Mouse (Mus musculus) midbrain, embryonic 11.5 days (tissue): Measurements from ENCODE around the gene Gzmb. TPM values are rescaled to one million over a fixed set of nuclear protein-coding genes. Genes with fewer than 3 reads are reported as not detected.
"Not testable (repeated sequence)": the region's sequence is repeated elsewhere in the genome, so short reads cannot be mapped to it uniquely, and the experiment has no call there.

Experiments used
- ATAC-seq: fragments of 200-750 bp; cut with Nextera tagmentation; 2 replicates; pipeline ENCODE4 v1.8.0; 2017; ENCODE audit warnings: moderate TSS enrichment, moderate library complexity; ENCODE audit not compliant: low FRiP score
- DNase-seq: peaks from one replicate; pipeline ENCODE4 v3.0.0; 2015; ENCODE audit warnings: low spot score; ENCODE audit errors: missing footprints
- H3K27ac ChIP-seq: fragments of 300-500 bp; sonication (generic); 2 replicates; pipeline ENCODE4 v1.5.1; 2014; ENCODE audit warnings: low read depth, low read length
- H3K27me3 ChIP-seq: fragments of 300-500 bp; sonication (generic); 2 replicates; pipeline ENCODE4 v1.6.1; 2014; ENCODE audit warnings: mild to moderate bottlenecking, low read length, moderate library complexity, mixed read lengths; ENCODE audit not compliant: control insufficient read depth, insufficient read depth
- H3K36me3 ChIP-seq: fragments of 300-500 bp; sonication (generic); 2 replicates; pipeline ENCODE4 v1.6.1; 2014; ENCODE audit warnings: mild to moderate bottlenecking, low read length, moderate library complexity, mixed read lengths; ENCODE audit not compliant: control insufficient read depth, insufficient read depth
- H3K4me1 ChIP-seq: fragments of 300-500 bp; sonication (generic); 2 replicates; pipeline ENCODE4 v1.6.1; 2014; ENCODE audit warnings: low read length; ENCODE audit not compliant: control insufficient read depth, insufficient read depth
- H3K4me2 ChIP-seq: fragments of 300-500 bp; sonication (generic); 2 replicates; pipeline ENCODE4 v1.6.1; 2014; ENCODE audit warnings: mild to moderate bottlenecking, moderate library complexity
- H3K4me3 ChIP-seq: fragments of 300-500 bp; sonication (generic); 2 replicates; pipeline ENCODE4 v1.5.1; 2014; ENCODE audit warnings: low read depth, low read length
- H3K9ac ChIP-seq: fragments of 300-500 bp; sonication (generic); 2 replicates; pipeline ENCODE4 v1.6.1; 2014; ENCODE audit warnings: low read length
- H3K9me3 ChIP-seq: fragments of 300-500 bp; sonication (generic); 2 replicates; pipeline ENCODE4 v1.6.1; 2016; ENCODE audit warnings: low read length; ENCODE audit not compliant: control insufficient read depth
- WGBS: fragments of 180-500 bp; shearing (Covaris S2); extraction: QIAGEN DNeasy Blood & Tissue Kit; methylation state at CpG from one replicate; pipeline ENCODE4 v1.1.7; 2014; 5-methylcytosine and 5-hydroxymethylcytosine counted together
- polyA plus RNA-seq: library from polyadenylated mRNA; unstranded; fragments of >200 nt; fragmentation: Nextera tagmentation; extraction: Ambion mirVana; gene quantifications from 2 replicates; pipeline ENCODE4 v1.2.1, GENCODE M21; 2014

The Gzmb gene
- not detected in 2 replicates for polyA plus RNA-seq

DNA sequence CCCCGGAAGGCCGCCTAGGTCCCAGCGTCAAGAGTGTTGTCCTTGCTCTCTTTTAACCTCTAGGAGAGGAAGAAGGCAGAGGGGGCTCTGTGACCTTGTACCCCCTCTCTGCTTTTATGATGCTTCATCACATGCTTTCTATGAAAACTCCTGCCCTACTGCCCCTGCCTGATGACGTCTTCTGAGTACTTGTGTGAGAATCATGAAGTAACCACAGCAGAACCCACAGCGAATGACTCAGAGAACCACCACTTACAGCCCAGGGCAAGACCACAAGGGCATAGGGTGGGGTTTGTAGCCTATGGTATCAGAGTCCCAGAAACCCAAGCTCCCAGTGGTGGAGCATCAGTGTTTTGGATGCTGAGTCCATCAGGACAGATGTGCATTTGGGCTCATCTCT is at the start of gene Gzmb:
Gzmb (minus strand) TSS at position 108 of the 400 bp plus-strand sequence.
- Histone ChIP-seq H3K9me3 (no peaks in the 10 kb centered on the region), H3K4me2 (no peak within 1 kb of the TSS), H3K27ac (no peak within 1 kb of the TSS), H3K4me3 (no peak within 1 kb of the TSS), H3K36me3 (no peaks in the 10 kb centered on the region), H3K9ac (no peak within 1 kb of the TSS), H3K27me3 (no peaks in the 10 kb centered on the region), H3K4me1 (no peaks in the 10 kb centered on the region)
- DNase-seq, result no peak
- WGBS, result 91% methylated on average over 5 of the region's 5 CpGs
- no peak for ATAC-seq

DNA sequence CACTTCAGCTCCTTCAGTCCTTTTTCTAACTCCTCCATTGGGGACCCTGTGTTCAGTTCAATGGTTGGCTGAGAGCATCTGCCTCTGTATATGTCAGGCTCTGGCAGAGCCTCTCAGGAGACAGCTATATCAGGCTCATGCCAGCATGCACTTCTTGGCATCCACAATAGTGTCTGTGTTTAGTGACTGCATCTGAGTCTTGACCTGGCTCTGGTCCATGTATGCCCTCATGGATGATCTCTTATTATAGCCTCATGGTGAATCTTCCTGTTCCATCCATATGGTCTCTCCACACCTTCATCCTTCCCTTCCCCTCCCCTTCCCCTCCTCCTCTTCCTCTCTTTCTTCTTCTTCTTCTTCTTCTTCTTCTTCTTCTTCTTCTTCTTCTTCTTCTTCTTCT is 49.7 kb upstream of the Gzmb start:
- not testable (repeated sequence) for H3K9me3 ChIP-seq, DNase-seq, H3K9ac ChIP-seq, H3K4me1 ChIP-seq, H3K27me3 ChIP-seq, H3K4me3 ChIP-seq, H3K27ac ChIP-seq, H3K4me2 ChIP-seq, H3K36me3 ChIP-seq, ATAC-seq

DNA sequence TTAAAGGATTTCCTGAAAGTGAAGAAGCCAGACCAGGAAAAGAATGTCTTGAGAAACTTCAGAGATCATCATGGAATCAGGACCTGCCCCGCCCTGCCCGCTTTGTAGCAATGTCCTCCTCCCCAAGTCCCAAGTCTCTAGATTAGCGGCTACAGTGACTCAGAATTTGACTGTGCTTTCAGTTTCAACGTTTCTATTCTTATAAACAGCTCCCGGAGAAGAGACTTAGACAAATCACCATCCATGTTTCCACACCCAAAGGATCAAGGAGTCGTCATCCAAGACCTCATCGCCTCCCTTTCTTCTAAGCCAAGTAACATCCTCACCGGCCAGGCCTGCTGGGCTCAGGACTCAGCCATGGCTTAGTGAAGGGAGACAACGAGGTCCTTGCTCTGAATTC is 48.2 kb upstream of the Gzmb start:
- H3K36me3 ChIP-seq, result no peaks in the 10 kb centered on the region
- DNase-seq (no peak), ATAC-seq (no peak)
- no peak overlapping the region for H3K27ac ChIP-seq
- H3K4me2 ChIP-seq, result no peak overlapping the region
- H3K4me1 ChIP-seq, result no peaks in the 10 kb centered on the region
- no peak overlapping the region for H3K4me3 ChIP-seq
- WGBS, result 84% methylated on average over 9 of the region's 9 CpGs
- H3K9me3 ChIP-seq, result no peaks in the 10 kb centered on the region
- H3K9ac ChIP-seq, result no peak overlapping the region
- H3K27me3 ChIP-seq, result no peaks in the 10 kb centered on the region

DNA sequence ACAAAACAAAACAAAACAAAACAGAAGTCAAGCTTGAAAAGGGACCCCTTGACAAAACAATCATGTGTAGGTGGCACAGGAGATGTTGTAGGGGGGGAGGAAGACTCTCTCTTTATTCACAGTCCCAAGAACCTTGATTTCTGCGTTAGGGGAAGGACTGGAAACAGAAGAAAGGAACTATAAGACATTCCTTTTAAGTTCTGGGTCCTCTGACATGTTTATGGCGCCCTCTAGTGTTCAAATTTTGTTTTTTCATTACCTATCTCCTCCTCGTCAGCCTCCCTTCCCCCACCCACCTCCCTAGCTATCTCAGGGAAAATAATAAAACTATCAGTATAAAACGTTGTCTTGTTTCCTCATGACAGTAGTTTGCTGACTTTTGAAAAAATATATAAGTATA is 42.1 kb upstream of the Gzmb start:
- no peaks in the 10 kb centered on the region for H3K27me3 ChIP-seq
- H3K27ac ChIP-seq, result no peak overlapping the region
- H3K4me1 ChIP-seq, result no peaks in the 10 kb centered on the region
- WGBS, result 0% methylated on average over 4 of the region's 4 CpGs
- DNase-seq, result peak; percentile 95
- H3K36me3 ChIP-seq, result no peaks in the 10 kb centered on the region
- no peak overlapping the region for H3K4me2 ChIP-seq
- H3K4me3 ChIP-seq, result no peak overlapping the region
- no peak for ATAC-seq
- no peak overlapping the region for H3K9ac ChIP-seq
- no peaks in the 10 kb centered on the region for H3K9me3 ChIP-seq

DNA sequence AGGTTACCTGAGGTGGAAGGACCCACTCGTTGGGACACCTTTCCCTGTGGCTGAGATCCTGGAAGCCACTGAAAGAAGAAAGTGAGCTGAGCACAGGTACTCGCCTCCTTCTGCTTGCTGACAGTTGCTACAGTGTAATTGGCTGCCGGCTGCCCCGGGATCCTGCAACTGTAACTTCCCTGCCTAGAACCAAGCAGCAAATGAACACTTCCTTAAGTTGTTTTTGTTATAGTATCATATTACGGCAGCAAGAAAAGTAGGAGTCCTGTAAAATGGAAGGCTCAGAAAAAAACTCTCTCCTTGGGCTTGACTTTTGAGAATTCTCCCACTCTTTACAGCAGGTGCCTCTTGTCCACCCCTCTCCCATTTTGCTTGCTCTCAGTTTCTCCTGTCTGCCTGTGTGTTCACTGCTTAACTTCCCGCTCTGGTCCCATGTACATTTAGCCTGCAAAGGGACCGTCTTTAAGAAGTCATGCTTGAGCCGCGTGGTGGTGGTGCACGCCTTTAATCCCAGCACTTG is 41.5 kb upstream of the Gzmb start:
- WGBS, result 79% methylated on average over 10 of the region's 10 CpGs
- no peaks in the 10 kb centered on the region for H3K9me3 ChIP-seq
- DNase-seq (no peak), ATAC-seq (no peak)
- H3K4me3 ChIP-seq, result no peak overlapping the region
- H3K4me2 ChIP-seq, result no peak overlapping the region
- H3K27ac ChIP-seq, result no peak overlapping the region
- no peaks in the 10 kb centered on the region for H3K27me3 ChIP-seq
- no peaks in the 10 kb centered on the region for H3K4me1 ChIP-seq
- H3K9ac ChIP-seq, result no peak overlapping the region
- H3K36me3 ChIP-seq, result no peaks in the 10 kb centered on the region

DNA sequence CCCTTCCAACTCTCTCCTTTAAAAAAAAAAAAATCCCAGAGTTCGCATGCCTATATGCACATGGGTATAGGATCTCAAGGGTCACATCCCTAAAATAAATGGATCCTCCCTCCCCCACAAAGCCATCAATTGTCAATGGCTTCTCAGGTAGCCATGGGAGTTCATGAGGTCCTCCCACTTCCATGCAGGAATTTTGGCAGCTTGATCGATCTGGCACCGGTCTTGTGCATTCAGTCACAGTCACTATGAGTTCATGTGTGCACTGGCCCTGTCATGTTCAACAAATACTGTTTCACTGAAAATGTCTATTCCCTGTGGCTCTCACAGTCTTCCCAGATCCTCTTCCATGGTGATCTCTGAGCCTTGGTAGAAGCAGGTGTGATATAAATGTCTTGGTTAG is 40.0 kb upstream of the Gzmb start:
- 96% methylated on average over 3 of the region's 3 CpGs for WGBS
- Histone ChIP-seq H3K9ac (no peak overlapping the region), H3K27me3 (no peaks in the 10 kb centered on the region), H3K27ac (no peak overlapping the region), H3K9me3 (no peaks in the 10 kb centered on the region), H3K4me1 (no peaks in the 10 kb centered on the region), H3K4me2 (no peak overlapping the region), H3K4me3 (no peak overlapping the region), H3K36me3 (no peaks in the 10 kb centered on the region)
- DNase-seq, result no peak
- no peak for ATAC-seq

DNA sequence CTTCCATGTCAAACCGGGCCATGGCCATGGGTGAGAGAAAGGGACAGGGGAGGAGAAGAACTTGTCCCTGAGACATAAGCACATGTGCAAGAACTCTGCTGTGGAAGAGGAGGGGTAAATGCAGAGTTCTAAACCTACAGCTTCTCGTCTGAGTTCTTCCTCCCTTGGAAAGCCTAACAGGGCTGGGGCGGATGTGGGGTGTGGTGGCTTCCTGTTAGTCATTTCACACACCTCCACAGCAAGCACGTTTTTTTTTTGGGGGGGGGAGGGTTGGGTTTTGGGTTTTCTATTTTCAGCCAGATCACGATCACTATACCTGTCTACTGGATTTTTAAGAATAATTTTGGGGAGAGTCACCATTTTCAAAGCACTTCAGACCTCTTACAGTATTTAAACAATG is 34.7 kb upstream of the Gzmb start:
- Histone ChIP-seq H3K4me3 (no peak overlapping the region), H3K27me3 (no peaks in the 10 kb centered on the region), H3K36me3 (no peaks in the 10 kb centered on the region), H3K4me2 (no peak overlapping the region), H3K9ac (no peak overlapping the region), H3K4me1 (no peaks in the 10 kb centered on the region), H3K9me3 (no peaks in the 10 kb centered on the region), H3K27ac (no peak overlapping the region)
- WGBS, result 77% methylated on average over 5 of the region's 5 CpGs
- DNase-seq (no peak), ATAC-seq (no peak)

DNA sequence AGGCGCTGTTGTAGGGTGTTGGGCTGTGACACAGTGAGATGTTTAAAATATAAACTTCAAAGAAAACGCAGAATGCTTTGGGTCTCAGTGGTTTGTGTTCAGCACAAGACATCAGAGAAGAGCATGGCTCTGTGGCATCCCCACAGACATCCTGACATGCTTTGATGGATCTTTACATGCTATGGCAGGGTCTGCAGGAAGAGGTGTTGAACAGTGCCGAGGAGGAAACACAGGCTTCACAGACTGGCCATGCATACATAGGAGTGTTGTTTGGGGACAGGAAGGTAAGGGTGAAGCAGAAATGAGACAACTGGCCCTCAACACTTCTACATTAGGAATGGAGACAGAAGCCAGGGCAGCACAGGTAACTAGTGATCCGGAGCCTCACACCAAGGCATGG is 34.0 kb upstream of the Gzmb start:
- H3K4me1 ChIP-seq, result no peaks in the 10 kb centered on the region
- H3K9me3 ChIP-seq, result no peaks in the 10 kb centered on the region
- WGBS, result 83% methylated on average over 4 of the region's 4 CpGs
- no peak overlapping the region for H3K9ac ChIP-seq
- no peak overlapping the region for H3K4me3 ChIP-seq
- DNase-seq (no peak), ATAC-seq (no peak)
- no peaks in the 10 kb centered on the region for H3K36me3 ChIP-seq
- H3K27ac ChIP-seq, result no peak overlapping the region
- no peak overlapping the region for H3K4me2 ChIP-seq
- no peaks in the 10 kb centered on the region for H3K27me3 ChIP-seq

DNA sequence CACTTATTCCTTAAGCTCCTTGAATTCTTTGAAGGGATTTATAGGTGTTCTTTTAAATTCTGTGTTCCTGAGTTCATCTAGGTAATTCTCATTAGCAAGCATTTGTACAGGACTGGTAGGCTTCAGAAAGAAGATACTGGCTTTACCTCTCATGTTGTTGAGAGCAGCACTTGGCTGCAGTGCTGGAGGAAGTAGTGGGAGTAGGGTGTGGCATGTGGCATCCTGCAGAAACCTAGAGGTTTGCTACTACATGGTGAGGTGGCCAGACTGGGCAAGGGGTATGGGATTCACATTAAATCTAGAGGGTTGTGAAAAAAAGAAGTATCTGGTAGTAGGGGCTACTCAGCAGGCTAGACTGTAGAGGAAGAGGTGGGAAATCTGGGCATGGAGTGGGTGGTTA is 31.1 kb upstream of the Gzmb start:
- Histone ChIP-seq H3K4me3 (no peak overlapping the region), H3K27me3 (no peaks in the 10 kb centered on the region), H3K36me3 (no peaks in the 10 kb centered on the region), H3K9me3 (no peaks in the 10 kb centered on the region), H3K4me1 (no peaks in the 10 kb centered on the region), H3K4me2 (no peak overlapping the region), H3K9ac (no peak overlapping the region), H3K27ac (no peak overlapping the region)
- DNase-seq (no peak), ATAC-seq (no peak)

DNA sequence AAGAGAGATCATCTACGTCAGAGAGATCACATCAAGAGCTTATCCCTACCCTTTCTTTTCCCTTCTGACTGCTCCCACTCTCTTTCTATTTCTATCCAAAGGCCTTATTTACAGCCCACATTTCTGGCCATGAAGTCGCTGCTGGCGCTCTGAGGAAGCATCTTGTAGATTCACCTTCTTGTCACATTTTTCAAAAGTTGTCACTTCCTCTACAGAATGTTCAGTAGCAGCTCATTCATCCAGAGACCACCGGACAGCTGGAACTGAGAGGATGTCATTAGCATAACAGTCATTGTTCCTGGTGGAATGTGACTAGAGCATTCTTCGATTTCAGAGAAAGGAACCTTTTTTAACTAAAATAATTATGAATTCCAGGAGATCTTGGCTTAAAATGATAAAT is 26.6 kb upstream of the Gzmb start:
- H3K4me1 ChIP-seq, result no peaks in the 10 kb centered on the region
- H3K36me3 ChIP-seq, result no peaks in the 10 kb centered on the region
- H3K4me3 ChIP-seq, result no peak overlapping the region
- no peaks in the 10 kb centered on the region for H3K9me3 ChIP-seq
- ATAC-seq (no peak), DNase-seq (no peak)
- H3K9ac ChIP-seq, result no peak overlapping the region
- no peak overlapping the region for H3K27ac ChIP-seq
- WGBS, result 50% methylated on average over 5 of the region's 5 CpGs
- no peaks in the 10 kb centered on the region for H3K27me3 ChIP-seq
- H3K4me2 ChIP-seq, result no peak overlapping the region
